Mouse (Mus musculus): ENCODE measurements around the gene Cnn3. TPM values are rescaled to one million over a fixed set of nuclear protein-coding genes. Genes with fewer than 3 reads are reported as not detected.

Cnn3 gene
- polyA plus RNA-seq, 1 experiment from 2014 or later: 525 TPM

DNA sequence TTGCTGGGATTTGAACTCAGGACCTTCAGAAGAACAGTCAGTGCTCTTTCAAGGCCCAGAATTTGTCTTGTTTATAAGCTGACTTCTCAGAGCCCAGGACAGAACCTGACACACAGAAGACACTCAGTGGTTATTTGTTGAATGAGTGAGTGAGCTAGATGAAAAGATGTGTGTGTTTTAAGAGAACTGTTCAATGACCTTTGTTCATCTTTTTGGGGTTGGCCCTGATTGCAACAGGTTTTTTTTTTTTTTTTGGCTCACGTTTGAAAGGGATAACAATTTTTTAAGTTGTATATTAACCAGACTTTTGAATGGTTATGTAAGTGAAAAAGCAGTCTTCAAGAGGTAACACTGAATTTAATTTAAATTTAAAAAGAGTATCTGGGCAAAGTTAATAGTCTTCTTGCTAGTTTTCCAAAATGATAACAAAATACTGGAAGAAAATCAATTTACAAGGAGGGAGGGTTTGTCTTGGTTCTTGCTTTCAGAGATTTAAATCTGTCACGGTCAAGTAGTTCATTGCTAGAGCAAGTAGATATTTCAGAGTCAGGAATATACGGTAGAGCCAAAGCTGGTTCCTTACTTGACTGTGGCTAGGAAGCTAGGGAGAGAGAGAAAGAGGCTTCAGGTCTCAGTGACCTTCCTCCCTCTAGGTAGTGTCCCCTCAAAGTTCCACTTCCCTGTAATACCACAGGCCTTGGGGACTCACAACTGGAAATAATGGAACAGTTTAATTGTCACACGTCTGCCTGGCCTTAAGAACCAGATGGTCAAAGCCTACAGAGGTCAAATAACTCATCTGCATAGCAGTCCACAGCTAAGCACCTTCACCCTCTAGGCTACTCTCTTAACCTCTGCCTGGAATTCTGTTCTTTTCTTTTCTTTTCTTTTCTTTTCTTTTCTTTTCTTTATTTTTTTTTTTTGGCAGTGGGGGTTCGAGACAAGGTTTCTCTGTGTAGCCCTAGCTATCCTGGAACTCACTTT, 9.8 kb upstream of the Cnn3 start:
- Histone ChIP-seq H3K9me3 (replicated peaks; ENCODE audit: control insufficient read depth, low read length) (no peaks in the 10 kb centered on the region), H3K4me1 (ENCODE audit: control insufficient read depth, insufficient read depth, low read length) (peaks cover 3% of the 10 kb centered on the region; the same call in 1 of the 2 replicates), H3K27ac (ENCODE audit: low read length) (no peak overlapping the region), H3K36me3 (ENCODE audit: control insufficient read depth, insufficient read depth, low read length) (no peaks in the 10 kb centered on the region), H3K27me3 (ENCODE audit: control insufficient read depth, insufficient read depth, low read length) (no peaks in the 10 kb centered on the region), H3K4me2 (ENCODE audit: low read depth, low read length) (no peak overlapping the region), H3K4me3 (replicated peaks; ENCODE audit: low read length) (no peak overlapping the region), H3K9ac (ENCODE audit: low read length) (no peak overlapping the region)
- no peak for ATAC-seq (ENCODE audit: insufficient read depth, low FRiP score)
- WGBS: 70% methylated on average over 5 of the region's 5 CpGs

DNA sequence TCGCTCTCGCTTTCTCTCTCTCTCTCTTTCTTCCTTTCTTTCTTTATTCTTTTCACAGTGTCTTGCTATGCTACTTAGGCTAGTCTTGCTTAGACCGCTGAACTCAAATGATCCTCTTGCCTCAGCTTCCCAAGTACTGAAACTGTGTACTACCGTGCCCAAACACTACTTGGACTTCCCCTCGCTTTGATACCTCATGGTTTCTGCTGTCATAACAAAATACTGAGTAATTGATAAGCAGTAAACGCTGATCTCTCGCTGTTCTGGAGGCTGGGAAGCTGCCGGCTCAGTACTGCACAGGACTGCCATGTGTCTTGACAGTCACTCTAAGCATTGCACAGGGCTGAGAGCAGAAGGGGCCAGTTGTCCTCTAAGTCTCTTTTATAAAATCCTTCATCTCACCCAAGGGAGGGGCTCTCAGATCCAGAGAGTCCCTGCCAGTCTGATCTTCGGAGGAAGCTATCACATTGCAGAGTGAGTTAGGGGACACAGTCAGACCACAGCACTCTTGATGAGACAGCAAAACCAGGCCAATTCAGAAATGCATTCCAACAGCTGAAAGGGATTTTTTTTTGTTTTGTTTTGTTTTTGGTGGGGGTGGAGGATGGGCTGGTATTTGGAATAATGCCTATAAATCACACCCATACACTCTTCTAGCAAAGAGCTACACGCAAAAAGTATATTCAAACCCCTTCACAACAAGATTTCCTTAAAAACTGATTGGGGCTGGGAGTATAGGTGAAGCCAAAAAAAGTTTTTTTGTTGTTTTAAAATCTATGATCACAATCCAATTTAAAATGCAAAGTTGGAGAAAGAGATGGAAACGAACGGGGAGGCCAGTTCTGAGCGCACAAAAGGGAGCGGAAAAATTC, 8.7 kb upstream of the Cnn3 start:
- no peak overlapping the region for H3K27ac ChIP-seq (ENCODE audit: low read length)
- no peak overlapping the region for H3K4me2 ChIP-seq (ENCODE audit: low read depth, low read length)
- ATAC-seq (ENCODE audit: insufficient read depth, low FRiP score): no peak
- H3K27me3 ChIP-seq (ENCODE audit: control insufficient read depth, insufficient read depth, low read length): no peaks in the 10 kb centered on the region
- H3K9me3 ChIP-seq (replicated peaks; ENCODE audit: control insufficient read depth, low read length): no peaks in the 10 kb centered on the region
- H3K4me3 ChIP-seq (replicated peaks; ENCODE audit: low read length): no peak overlapping the region
- no peaks in the 10 kb centered on the region for H3K36me3 ChIP-seq (ENCODE audit: control insufficient read depth, insufficient read depth, low read length)
- H3K4me1 ChIP-seq (ENCODE audit: control insufficient read depth, insufficient read depth, low read length): peaks cover 3% of the 10 kb centered on the region; the same call in 1 of the 2 replicates
- WGBS: 55% methylated on average over 14 of the region's 14 CpGs
- no peak overlapping the region; the same call in 1 of the 2 replicates for H3K9ac ChIP-seq (ENCODE audit: low read length)

DNA sequence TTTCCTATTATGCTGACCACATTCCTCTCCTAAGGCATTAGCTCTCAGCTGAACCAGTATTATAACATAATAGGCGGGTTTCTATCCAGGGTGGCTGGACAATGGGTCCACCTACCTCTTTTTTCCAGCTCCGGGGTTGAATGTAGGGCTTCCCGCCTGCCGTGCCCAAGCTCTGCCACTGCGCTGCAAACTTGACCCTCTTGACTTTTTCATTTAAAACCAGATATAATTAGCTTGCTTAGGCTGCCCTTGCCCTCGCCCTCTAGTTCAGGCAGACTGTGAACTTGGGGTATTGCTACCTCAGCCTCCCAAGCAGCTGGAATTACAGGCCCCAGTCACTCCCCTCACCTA, 8.1 kb upstream of the Cnn3 start:
- no peak overlapping the region for H3K4me3 ChIP-seq (replicated peaks; ENCODE audit: low read length)
- no peaks in the 10 kb centered on the region for H3K27me3 ChIP-seq (ENCODE audit: control insufficient read depth, insufficient read depth, low read length)
- H3K9me3 ChIP-seq (replicated peaks; ENCODE audit: control insufficient read depth, low read length): no peaks in the 10 kb centered on the region
- H3K36me3 ChIP-seq (ENCODE audit: control insufficient read depth, insufficient read depth, low read length): no peaks in the 10 kb centered on the region
- H3K4me2 ChIP-seq (ENCODE audit: low read depth, low read length): no peak overlapping the region
- WGBS: 56% methylated on average over 6 of the region's 6 CpGs
- no peak; the same call in 1 of the 2 replicates for ATAC-seq (ENCODE audit: insufficient read depth, low FRiP score)
- H3K4me1 ChIP-seq (ENCODE audit: control insufficient read depth, insufficient read depth, low read length): peaks cover 3% of the 10 kb centered on the region; the same call in 1 of the 2 replicates
- H3K27ac ChIP-seq (ENCODE audit: low read length): no peak overlapping the region
- no peak overlapping the region for H3K9ac ChIP-seq (ENCODE audit: low read length)

DNA sequence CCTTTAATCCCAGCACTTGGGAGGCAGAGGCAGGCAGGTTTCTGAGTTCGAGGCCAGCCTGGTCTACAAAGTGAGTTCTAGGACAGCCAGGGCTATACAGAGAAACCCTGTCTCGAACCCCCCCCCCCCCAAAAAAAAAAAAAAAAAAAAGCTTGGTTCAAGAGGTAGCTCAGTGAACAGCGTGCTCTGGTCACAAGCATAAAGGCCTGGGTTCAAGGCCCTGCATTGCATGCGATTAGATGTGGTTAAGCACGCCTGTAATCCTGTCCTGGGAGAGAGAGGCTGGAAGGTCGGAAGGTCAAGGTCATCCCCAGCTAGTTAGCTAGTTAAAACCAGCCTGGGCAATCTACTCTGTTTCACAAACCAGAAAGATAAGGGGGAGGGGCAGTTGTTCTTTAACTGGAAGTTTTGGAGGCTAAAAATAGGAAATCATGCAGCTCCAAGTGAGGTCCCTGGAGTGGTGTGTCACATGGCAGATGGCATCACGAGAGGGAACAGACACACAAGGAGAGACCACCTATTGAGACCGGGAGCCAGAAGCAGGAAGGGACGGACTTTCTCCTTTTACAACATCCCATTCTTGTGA, 7.4 kb upstream of the Cnn3 start:
- Histone ChIP-seq H3K4me2 (ENCODE audit: low read depth, low read length) (no peak overlapping the region), H3K27me3 (ENCODE audit: control insufficient read depth, insufficient read depth, low read length) (no peaks in the 10 kb centered on the region), H3K9ac (ENCODE audit: low read length) (no peak overlapping the region), H3K27ac (ENCODE audit: low read length) (no peak overlapping the region), H3K36me3 (ENCODE audit: control insufficient read depth, insufficient read depth, low read length) (no peaks in the 10 kb centered on the region), H3K9me3 (replicated peaks; ENCODE audit: control insufficient read depth, low read length) (no peaks in the 10 kb centered on the region), H3K4me3 (replicated peaks; ENCODE audit: low read length) (no peak overlapping the region), H3K4me1 (ENCODE audit: control insufficient read depth, insufficient read depth, low read length) (peaks cover 3% of the 10 kb centered on the region; the same call in 1 of the 2 replicates)
- no peak for ATAC-seq (ENCODE audit: insufficient read depth, low FRiP score)
- 80% methylated on average over 9 of the region's 9 CpGs for WGBS

DNA sequence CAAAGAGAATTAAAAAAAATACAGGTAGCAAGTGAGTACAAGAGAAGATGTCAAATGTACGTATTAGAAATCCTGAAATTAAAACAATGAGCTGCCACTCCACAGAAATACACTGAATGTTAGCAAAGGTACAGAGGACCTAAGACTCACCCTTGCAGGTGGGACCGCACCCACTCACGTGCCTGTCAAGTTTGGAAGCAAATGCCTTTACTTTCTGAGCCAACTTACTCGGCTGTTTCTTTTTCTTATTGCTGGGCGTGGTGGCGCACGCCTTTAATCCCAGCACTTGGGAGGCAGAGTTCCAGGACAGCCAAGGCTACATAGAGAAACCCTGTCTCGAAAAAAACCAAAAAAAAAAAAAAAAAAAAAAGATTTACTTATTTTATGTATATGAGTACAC, 3.9 kb upstream of the Cnn3 start:
- no peaks in the 10 kb centered on the region for H3K9me3 ChIP-seq (replicated peaks; ENCODE audit: control insufficient read depth, low read length)
- no peak overlapping the region for H3K9ac ChIP-seq (ENCODE audit: low read length)
- no peak overlapping the region for H3K4me3 ChIP-seq (replicated peaks; ENCODE audit: low read length)
- ATAC-seq (ENCODE audit: insufficient read depth, low FRiP score): no peak
- no peak overlapping the region for H3K4me2 ChIP-seq (ENCODE audit: low read depth, low read length)
- WGBS: 75% methylated on average over 8 of the region's 8 CpGs
- H3K27me3 ChIP-seq (ENCODE audit: control insufficient read depth, insufficient read depth, low read length): no peaks in the 10 kb centered on the region
- no peak overlapping the region for H3K27ac ChIP-seq (ENCODE audit: low read length)
- H3K4me1 ChIP-seq (ENCODE audit: control insufficient read depth, insufficient read depth, low read length): peaks cover 11% of the 10 kb centered on the region; the same call in 1 of the 2 replicates
- H3K36me3 ChIP-seq (ENCODE audit: control insufficient read depth, insufficient read depth, low read length): no peaks in the 10 kb centered on the region

DNA sequence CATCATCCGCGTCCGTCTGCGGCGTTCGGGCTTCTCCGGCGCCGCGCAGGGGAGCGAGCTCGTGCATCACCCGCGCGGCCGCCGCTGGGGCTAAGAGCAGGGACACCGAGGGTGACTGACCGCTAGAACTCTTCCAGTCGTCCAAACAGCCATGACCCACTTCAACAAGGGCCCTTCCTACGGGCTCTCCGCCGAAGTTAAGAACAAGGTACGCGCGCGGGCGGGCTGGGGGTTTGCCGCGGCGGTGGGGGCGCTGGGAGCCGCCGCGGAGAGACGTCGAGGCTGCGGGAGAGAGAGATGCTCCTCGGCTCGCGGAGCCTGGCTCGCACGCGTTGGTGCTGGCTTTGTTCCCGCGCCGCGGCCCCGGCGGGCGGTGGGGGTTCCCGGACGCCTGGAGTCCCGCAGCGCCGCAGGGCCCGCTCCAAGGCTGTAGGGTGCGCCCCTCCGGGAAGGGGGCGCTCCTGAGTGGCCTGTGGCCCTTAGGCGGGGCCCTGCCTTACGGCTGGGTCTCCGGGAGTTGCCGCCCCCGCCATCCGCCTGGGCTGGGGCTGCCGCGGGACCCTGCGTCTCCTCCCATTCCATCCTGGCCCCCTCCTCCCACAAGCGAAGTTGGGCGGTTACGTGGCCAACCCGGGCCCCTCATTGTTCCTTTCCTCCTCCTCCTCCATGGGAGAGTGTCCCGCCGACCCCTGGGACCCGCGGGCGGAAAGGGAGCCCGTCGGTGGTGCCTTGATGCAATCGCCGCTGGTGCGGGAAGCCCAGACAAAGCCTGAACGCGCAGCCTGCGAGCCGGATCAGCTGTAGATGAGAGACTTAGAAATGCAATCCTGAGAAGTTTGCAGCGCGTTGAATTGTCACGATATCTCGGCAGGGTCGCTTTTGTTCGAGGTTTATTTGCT, 573 bp downstream of the Cnn3 start:
- peak overlapping the region; percentile 95 for H3K9ac ChIP-seq (ENCODE audit: low read length)
- no peaks in the 10 kb centered on the region for H3K27me3 ChIP-seq (ENCODE audit: control insufficient read depth, insufficient read depth, low read length)
- H3K4me3 ChIP-seq (replicated peaks; ENCODE audit: low read length): peak overlapping the region; percentile 85
- under 1% methylated on average over 92 of the region's 93 CpGs for WGBS
- H3K9me3 ChIP-seq (replicated peaks; ENCODE audit: control insufficient read depth, low read length): no peaks in the 10 kb centered on the region
- H3K27ac ChIP-seq (ENCODE audit: low read length): peak overlapping the region; percentile 99
- peaks cover 27% of the 10 kb centered on the region for H3K4me1 ChIP-seq (ENCODE audit: control insufficient read depth, insufficient read depth, low read length)
- H3K36me3 ChIP-seq (ENCODE audit: control insufficient read depth, insufficient read depth, low read length): no peaks in the 10 kb centered on the region
- ATAC-seq (ENCODE audit: insufficient read depth, low FRiP score): peak; percentile 77
- peak overlapping the region; percentile 96 for H3K4me2 ChIP-seq (ENCODE audit: low read depth, low read length)

DNA sequence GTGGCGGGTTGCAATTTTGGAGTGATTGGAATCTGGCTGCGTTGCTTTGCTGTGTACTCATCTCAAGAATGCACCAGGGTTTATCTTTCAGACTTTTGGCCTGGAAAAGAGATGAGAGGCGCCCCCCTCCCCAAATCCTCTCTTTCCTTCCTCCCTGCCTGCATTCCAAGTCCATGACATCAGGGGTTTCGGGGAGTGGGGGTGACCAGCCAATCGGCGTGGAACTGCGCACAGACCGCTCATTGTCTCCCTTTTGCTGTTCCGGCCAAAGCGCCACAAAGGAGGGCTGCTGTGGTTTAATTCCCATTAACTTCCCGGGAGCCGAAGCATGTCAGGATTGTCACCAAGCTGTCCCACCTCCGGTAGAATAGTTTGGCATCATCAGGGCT, 1.2 kb downstream of the Cnn3 start:
- no peaks in the 10 kb centered on the region for H3K36me3 ChIP-seq (ENCODE audit: control insufficient read depth, insufficient read depth, low read length)
- peak overlapping the region; percentile 95 for H3K9ac ChIP-seq (ENCODE audit: low read length)
- peak; percentile 54; the same call in 1 of the 2 replicates for ATAC-seq (ENCODE audit: insufficient read depth, low FRiP score)
- H3K27ac ChIP-seq (ENCODE audit: low read length): peak overlapping the region; percentile 99
- H3K27me3 ChIP-seq (ENCODE audit: control insufficient read depth, insufficient read depth, low read length): no peaks in the 10 kb centered on the region
- WGBS: 1% methylated on average over 13 of the region's 13 CpGs
- peak overlapping the region; percentile 85 for H3K4me3 ChIP-seq (replicated peaks; ENCODE audit: low read length)
- peak overlapping the region; percentile 96 for H3K4me2 ChIP-seq (ENCODE audit: low read depth, low read length)
- H3K9me3 ChIP-seq (replicated peaks; ENCODE audit: control insufficient read depth, low read length): no peaks in the 10 kb centered on the region
- H3K4me1 ChIP-seq (ENCODE audit: control insufficient read depth, insufficient read depth, low read length): peaks cover 27% of the 10 kb centered on the region

DNA sequence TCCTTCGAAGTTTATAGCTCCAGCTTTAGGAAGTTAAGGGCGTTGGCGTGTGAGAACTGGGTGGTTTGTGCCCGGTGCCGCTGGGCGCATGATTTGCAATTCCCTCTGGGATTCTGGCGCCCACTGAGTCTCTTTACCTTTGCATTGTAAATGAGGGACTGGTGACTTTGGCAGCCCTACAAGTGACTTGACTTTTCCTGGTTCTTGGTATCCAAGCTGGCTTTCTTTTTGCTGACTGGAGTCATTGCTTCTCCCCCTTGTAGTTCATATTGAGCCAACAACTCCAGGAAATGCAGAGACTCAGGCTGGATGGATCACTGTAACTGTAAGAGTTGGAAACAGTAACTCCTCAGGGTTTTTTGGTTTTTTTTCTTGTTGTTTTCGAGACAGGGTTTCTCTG, 1.9 kb downstream of the Cnn3 start:
- Histone ChIP-seq H3K9me3 (replicated peaks; ENCODE audit: control insufficient read depth, low read length) (no peaks in the 10 kb centered on the region), H3K9ac (ENCODE audit: low read length) (peak overlapping the region; percentile 95), H3K4me1 (ENCODE audit: control insufficient read depth, insufficient read depth, low read length) (peaks cover 27% of the 10 kb centered on the region), H3K36me3 (ENCODE audit: control insufficient read depth, insufficient read depth, low read length) (no peaks in the 10 kb centered on the region), H3K4me3 (replicated peaks; ENCODE audit: low read length) (peak overlapping the region; percentile 85), H3K4me2 (ENCODE audit: low read depth, low read length) (peak overlapping the region; percentile 96), H3K27ac (ENCODE audit: low read length) (peak overlapping the region; percentile 99), H3K27me3 (ENCODE audit: control insufficient read depth, insufficient read depth, low read length) (no peaks in the 10 kb centered on the region)
- WGBS: 5% methylated on average over 8 of the region's 8 CpGs
- ATAC-seq (ENCODE audit: insufficient read depth, low FRiP score): no peak
